Mouse (Mus musculus): Measurements from ENCODE around the gene Ubap2. TPM values are rescaled to one million over a fixed set of nuclear protein-coding genes. Genes with fewer than 3 reads are reported as not detected.

Gene Ubap2
- polyA plus RNA-seq, 1 experiment from 2014 or later: 56.6 TPM

- no peak overlapping the region for H3K4me2 ChIP-seq
- H3K27me3 ChIP-seq: no peaks in the 10 kb centered on the region
- H3K27ac ChIP-seq: no peak overlapping the region
- no peak overlapping the region for H3K4me3 ChIP-seq
- H3K4me1 ChIP-seq: peaks cover 25% of the 10 kb centered on the region
- H3K36me3 ChIP-seq (ENCODE audit: poor library complexity, severe bottlenecking): peaks cover 95% of the 10 kb centered on the region
- no peak for ATAC-seq
- no peak overlapping the region for H3K9ac ChIP-seq
- no peaks in the 10 kb centered on the region for H3K9me3 ChIP-seq (replicated peaks)
- 94% methylated on average over 7 of the region's 7 CpGs for WGBS
Measured at GRCm38 (mm10) chr4:41295960-41296359, 21.0 kb upstream of the Ubap2 start.

- H3K4me1 ChIP-seq: peaks cover 25% of the 10 kb centered on the region
- WGBS: 91% methylated on average over 11 of the region's 11 CpGs
- no peak overlapping the region for H3K4me3 ChIP-seq
- no peak overlapping the region for H3K9ac ChIP-seq
- peaks cover 95% of the 10 kb centered on the region for H3K36me3 ChIP-seq (ENCODE audit: poor library complexity, severe bottlenecking)
- no peaks in the 10 kb centered on the region for H3K27me3 ChIP-seq
- H3K27ac ChIP-seq: no peak overlapping the region
- H3K9me3 ChIP-seq (replicated peaks): no peaks in the 10 kb centered on the region
- ATAC-seq: no peak
- H3K4me2 ChIP-seq: no peak overlapping the region
Measured at GRCm38 (mm10) chr4:41295507-41295906, 20.6 kb upstream of the Ubap2 start.

- peaks cover 88% of the 10 kb centered on the region for H3K36me3 ChIP-seq (ENCODE audit: poor library complexity, severe bottlenecking)
- 33% methylated on average over 4 of the region's 4 CpGs for WGBS
- ATAC-seq: peak; percentile 85
- peak overlapping the region; percentile 75 for H3K27ac ChIP-seq
- H3K9ac ChIP-seq: no peak overlapping the region
- peaks cover 25% of the 10 kb centered on the region for H3K4me1 ChIP-seq
- H3K9me3 ChIP-seq (replicated peaks): no peaks in the 10 kb centered on the region
- H3K27me3 ChIP-seq: no peaks in the 10 kb centered on the region
- no peak overlapping the region for H3K4me3 ChIP-seq
- H3K4me2 ChIP-seq: peak overlapping the region; percentile 2; the same call in 1 of the 2 replicates
Measured at GRCm38 (mm10) chr4:41293907-41294306, 19.0 kb upstream of the Ubap2 start.

- H3K4me3 ChIP-seq: no peak overlapping the region
- H3K4me2 ChIP-seq: no peak overlapping the region
- WGBS: 79% methylated on average over 7 of the region's 7 CpGs
- H3K27me3 ChIP-seq: no peaks in the 10 kb centered on the region
- no peaks in the 10 kb centered on the region for H3K9me3 ChIP-seq (replicated peaks)
- peaks cover 25% of the 10 kb centered on the region for H3K4me1 ChIP-seq
- ATAC-seq: no peak
- no peak overlapping the region for H3K27ac ChIP-seq
- H3K36me3 ChIP-seq (ENCODE audit: poor library complexity, severe bottlenecking): peaks cover 47% of the 10 kb centered on the region
- no peak overlapping the region for H3K9ac ChIP-seq
Measured at GRCm38 (mm10) chr4:41289802-41290201, 14.9 kb upstream of the Ubap2 start.

- Histone ChIP-seq H3K9me3 (replicated peaks) (no peaks in the 10 kb centered on the region), H3K4me1 (no peaks in the 10 kb centered on the region), H3K36me3 (ENCODE audit: poor library complexity, severe bottlenecking) (peaks cover 18% of the 10 kb centered on the region), H3K27ac (no peak overlapping the region), H3K4me2 (no peak overlapping the region), H3K9ac (no peak overlapping the region), H3K4me3 (no peak overlapping the region), H3K27me3 (no peaks in the 10 kb centered on the region)
- WGBS: 23% methylated on average over 3 of the region's 3 CpGs
- no peak for ATAC-seq
Measured at GRCm38 (mm10) chr4:41286420-41286819, 11.5 kb upstream of the Ubap2 start.

- H3K36me3 ChIP-seq (ENCODE audit: poor library complexity, severe bottlenecking): no peaks in the 10 kb centered on the region
- no peak overlapping the region for H3K9ac ChIP-seq
- WGBS: 84% methylated on average over 2 of the region's 2 CpGs
- ATAC-seq: no peak
- H3K27ac ChIP-seq: no peak overlapping the region
- no peak overlapping the region for H3K4me2 ChIP-seq
- H3K9me3 ChIP-seq (replicated peaks): no peaks in the 10 kb centered on the region
- no peak overlapping the region for H3K4me3 ChIP-seq
- no peaks in the 10 kb centered on the region for H3K4me1 ChIP-seq
- no peaks in the 10 kb centered on the region for H3K27me3 ChIP-seq
Measured at GRCm38 (mm10) chr4:41284087-41284486, 9.1 kb upstream of the Ubap2 start.

GRCm38 (mm10) chr4:41275927-41276326 lies 983 bp upstream of the Ubap2 start:
- Histone ChIP-seq H3K4me2 (peak overlapping the region; percentile 86), H3K27me3 (no peaks in the 10 kb centered on the region), H3K4me3 (peak overlapping the region; percentile 86), H3K36me3 (ENCODE audit: poor library complexity, severe bottlenecking) (peaks cover 3% of the 10 kb centered on the region), H3K4me1 (peaks cover 28% of the 10 kb centered on the region), H3K9ac (peak overlapping the region; percentile 72), H3K9me3 (replicated peaks) (no peaks in the 10 kb centered on the region), H3K27ac (peak overlapping the region; percentile 88; the same call in 1 of the 2 replicates)
- 73% methylated on average over 5 of the region's 5 CpGs for WGBS
- no peak for ATAC-seq

- no peaks in the 10 kb centered on the region for H3K9me3 ChIP-seq (replicated peaks)
- WGBS: 3% methylated on average over 16 of the region's 18 CpGs
- H3K27me3 ChIP-seq: no peaks in the 10 kb centered on the region
- peaks cover 28% of the 10 kb centered on the region for H3K4me1 ChIP-seq
- peak overlapping the region; percentile 88 for H3K9ac ChIP-seq
- peak overlapping the region; percentile 88 for H3K27ac ChIP-seq
- H3K4me3 ChIP-seq: peak overlapping the region; percentile 86
- ATAC-seq: peak; percentile 2; the same call in 1 of the 2 replicates
- peak overlapping the region; percentile 86 for H3K4me2 ChIP-seq
- peaks cover 18% of the 10 kb centered on the region for H3K36me3 ChIP-seq (ENCODE audit: poor library complexity, severe bottlenecking)
Measured at GRCm38 (mm10) chr4:41274377-41274979, 466 bp downstream of the Ubap2 start.

GRCm38 (mm10) chr4:41268133-41268532 lies 6.8 kb downstream of the Ubap2 start:
- Histone ChIP-seq H3K4me2 (no peak overlapping the region), H3K36me3 (ENCODE audit: poor library complexity, severe bottlenecking) (peaks cover 52% of the 10 kb centered on the region), H3K4me1 (peaks cover 15% of the 10 kb centered on the region), H3K9ac (no peak overlapping the region), H3K27ac (no peak overlapping the region), H3K27me3 (no peaks in the 10 kb centered on the region), H3K9me3 (replicated peaks) (no peaks in the 10 kb centered on the region), H3K4me3 (no peak overlapping the region)
- no peak for ATAC-seq

GRCm38 (mm10) chr4:41266350-41266749 lies 8.6 kb downstream of the Ubap2 start:
- Histone ChIP-seq H3K9ac (no peak overlapping the region), H3K4me3 (no peak overlapping the region), H3K4me1 (peaks cover 2% of the 10 kb centered on the region), H3K4me2 (no peak overlapping the region), H3K27ac (no peak overlapping the region), H3K9me3 (replicated peaks) (no peaks in the 10 kb centered on the region), H3K27me3 (no peaks in the 10 kb centered on the region), H3K36me3 (ENCODE audit: poor library complexity, severe bottlenecking) (peaks cover 66% of the 10 kb centered on the region)
- 87% methylated on average over 4 of the region's 4 CpGs for WGBS
- ATAC-seq: no peak

- Histone ChIP-seq H3K27me3 (no peaks in the 10 kb centered on the region), H3K36me3 (ENCODE audit: poor library complexity, severe bottlenecking) (peaks cover 26% of the 10 kb centered on the region), H3K4me3 (no peak overlapping the region), H3K4me1 (no peaks in the 10 kb centered on the region), H3K9me3 (replicated peaks) (no peaks in the 10 kb centered on the region), H3K4me2 (no peak overlapping the region), H3K9ac (no peak overlapping the region), H3K27ac (no peak overlapping the region)
- no peak for ATAC-seq
Measured at GRCm38 (mm10) chr4:41260691-41261090, 14.3 kb downstream of the Ubap2 start.

GRCm38 (mm10) chr4:41259019-41259418 lies 15.9 kb downstream of the Ubap2 start:
- Histone ChIP-seq H3K36me3 (ENCODE audit: poor library complexity, severe bottlenecking) (peaks cover 16% of the 10 kb centered on the region; the same call in 1 of the 2 replicates), H3K4me1 (no peaks in the 10 kb centered on the region), H3K4me2 (no peak overlapping the region), H3K4me3 (no peak overlapping the region), H3K9ac (no peak overlapping the region), H3K27me3 (no peaks in the 10 kb centered on the region), H3K9me3 (replicated peaks) (no peaks in the 10 kb centered on the region), H3K27ac (no peak overlapping the region)
- WGBS: 92% methylated on average over 4 of the region's 4 CpGs
- no peak for ATAC-seq

GRCm38 (mm10) chr4:41257752-41258151 lies 17.2 kb downstream of the Ubap2 start:
- H3K9me3 ChIP-seq (replicated peaks): no peaks in the 10 kb centered on the region
- no peak overlapping the region for H3K9ac ChIP-seq
- no peaks in the 10 kb centered on the region for H3K27me3 ChIP-seq
- no peak overlapping the region for H3K4me3 ChIP-seq
- peaks cover 15% of the 10 kb centered on the region; the same call in 1 of the 2 replicates for H3K36me3 ChIP-seq (ENCODE audit: poor library complexity, severe bottlenecking)
- ATAC-seq: no peak
- 89% methylated on average over 1 of the region's 1 CpGs for WGBS
- no peak overlapping the region for H3K27ac ChIP-seq
- H3K4me2 ChIP-seq: no peak overlapping the region
- H3K4me1 ChIP-seq: no peaks in the 10 kb centered on the region

Data from forebrain, embryonic 13.5 days (tissue).